8 mouse cellular contexts compared by ENCODE assay signal in the genomic region with DNA sequence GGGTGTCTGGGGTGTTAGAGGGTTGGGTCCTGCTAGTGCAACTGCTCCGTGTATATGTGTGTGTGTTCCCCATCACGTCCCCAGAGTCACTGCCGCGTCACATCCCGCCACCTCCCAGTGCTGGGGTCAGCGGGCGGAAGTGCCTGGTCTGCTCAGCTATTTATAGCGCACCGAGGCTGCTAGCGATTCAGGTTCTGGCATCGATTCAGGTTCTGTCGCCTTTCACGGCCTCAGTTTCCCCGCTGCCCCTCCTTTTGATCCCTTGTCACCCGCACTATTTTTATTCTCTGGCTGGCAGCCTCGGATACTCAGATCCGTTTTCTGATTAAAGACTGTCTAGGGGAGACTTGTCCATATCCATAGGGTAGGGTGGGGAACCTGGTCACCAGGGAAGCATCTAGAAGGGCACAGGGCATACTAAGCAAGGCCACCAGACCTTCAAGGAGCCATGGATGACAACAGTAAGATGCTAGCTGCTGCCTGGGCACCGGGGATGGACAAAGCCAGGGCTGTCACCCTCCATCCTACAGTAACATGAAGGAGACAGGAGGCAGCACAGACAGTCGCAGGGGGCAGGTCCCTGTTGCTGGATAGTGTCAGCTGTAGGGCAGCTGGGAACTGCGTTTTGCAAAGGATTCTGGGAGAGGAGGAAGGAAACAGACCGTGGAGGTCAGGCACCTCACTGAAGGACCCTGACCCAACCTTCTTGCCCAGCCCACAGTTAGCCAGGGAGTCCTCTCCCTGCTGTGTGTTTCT. TPM values are rescaled to one million over a fixed set of nuclear protein-coding genes. Genes with fewer than 3 reads are reported as not detected.
DNase-seq lines count a peak whose midpoint lies in the region; ATAC-seq and TF ChIP-seq lines count a peak whose summit lies in the region.

No protein-coding gene starts in this region.

- H3K9me3 ChIP-seq in embryonic facial prominence, embryonic 10.5 days = no peaks in the 10 kb centered on the region
- no peaks in the 10 kb centered on the region for H3K9me3 ChIP-seq in hindbrain, embryonic 10.5 days
- H3K9me3 ChIP-seq in liver, embryonic 15.5 days (replicated peaks) = no peaks in the 10 kb centered on the region

- ATAC-seq in liver, embryonic 15.5 days (ENCODE audit: insufficient read depth) = no peak

- peaks cover 69% of the 10 kb centered on the region for H3K4me1 ChIP-seq in embryonic facial prominence, embryonic 10.5 days
- peaks cover 70% of the 10 kb centered on the region for H3K4me1 ChIP-seq in hindbrain, embryonic 10.5 days (replicated peaks)
- H3K4me1 ChIP-seq in liver, embryonic 15.5 days (replicated peaks) = peaks cover 35% of the 10 kb centered on the region
- H3K4me1 ChIP-seq in spleen, adult 2 months (ENCODE audit: control insufficient read depth, insufficient read depth, insufficient read length) = peaks cover 30% of the 10 kb centered on the region

- H3K36me3 ChIP-seq in C2C12 (ENCODE audit: control insufficient read depth, insufficient read depth) = no peaks in the 10 kb centered on the region
- no peaks in the 10 kb centered on the region for H3K36me3 ChIP-seq in embryonic facial prominence, embryonic 10.5 days (replicated peaks)
- no peaks in the 10 kb centered on the region for H3K36me3 ChIP-seq in hindbrain, embryonic 10.5 days
- no peaks in the 10 kb centered on the region for H3K36me3 ChIP-seq in liver, embryonic 15.5 days (replicated peaks)
- H3K36me3 ChIP-seq in spleen, adult 2 months (ENCODE audit: control insufficient read depth, insufficient read depth, low read length) = no peaks in the 10 kb centered on the region

- H3K9ac ChIP-seq in liver, embryonic 15.5 days = no peak overlapping the region

- no peaks in the 10 kb centered on the region for H3K79me3 ChIP-seq in C2C12 (ENCODE audit: low read depth)

- peak overlapping the region; percentile 44 for H3K4me2 ChIP-seq in liver, embryonic 15.5 days

- no peak overlapping the region for H3K4me3 ChIP-seq in C2C12 (ENCODE audit: insufficient read depth, poor library complexity, severe bottlenecking)
- H3K4me3 ChIP-seq in embryonic facial prominence, embryonic 10.5 days = peak overlapping the region; percentile 43
- peak overlapping the region; percentile 33 for H3K4me3 ChIP-seq in hindbrain, embryonic 10.5 days
- H3K4me3 ChIP-seq in liver, embryonic 15.5 days (replicated peaks) = no peak overlapping the region
- H3K4me3 ChIP-seq in spleen, adult 2 months (ENCODE audit: extremely low read depth, insufficient read depth, insufficient read length) = peak overlapping the region; percentile 31; the same call in 1 of the 2 replicates

- TF ChIP-seq POLR2A in spleen, adult 2 months (IDR thresholded peaks at IDR 0.05; ENCODE audit: low read depth, low read length) = no peak

- H3K79me2 ChIP-seq in C2C12 (ENCODE audit: control insufficient read depth, insufficient read depth) = no peaks in the 10 kb centered on the region

- TF ChIP-seq CTCF in C2C12 (IDR thresholded peaks at IDR 0.05; ENCODE audit: control insufficient read depth, insufficient read depth, insufficient read length) = no peak
- no peak for TF ChIP-seq CTCF in spleen, adult 2 months (IDR thresholded peaks at IDR 0.05; ENCODE audit: extremely low read depth, insufficient read depth, insufficient read length, insufficient replicate concordance)

- DNase-seq in cerebellum, adult 18-20 months = peak; percentile 50 to 51
- no peak for DNase-seq in cerebellum, adult 11 months
- DNase-seq in embryonic facial prominence, embryonic 10.5 days (ENCODE audit: low spot score) = peak; percentile 67
- no peak for DNase-seq in hindbrain, embryonic 10.5 days (ENCODE audit: low spot score)
- peak; percentile 47 to 56 for DNase-seq in spleen, adult 2 months (ENCODE audit: low read depth in 1 of 2, low spot score in 2 of 2)
- no peak for DNase-seq in ovary, postnatal 36 days (ENCODE audit: low spot score)

- H3K27ac ChIP-seq in embryonic facial prominence, embryonic 10.5 days (replicated peaks) = no peak overlapping the region
- H3K27ac ChIP-seq in hindbrain, embryonic 10.5 days = peak overlapping the region; percentile 68
- no peak overlapping the region for H3K27ac ChIP-seq in liver, embryonic 15.5 days (replicated peaks)
- H3K27ac ChIP-seq in spleen, adult 2 months (ENCODE audit: insufficient read depth, low read length) = no peak overlapping the region

- H3K27me3 ChIP-seq in C2C12 (ENCODE audit: control insufficient read depth, insufficient read depth, insufficient read length) = no peaks in the 10 kb centered on the region
- H3K27me3 ChIP-seq in embryonic facial prominence, embryonic 10.5 days (replicated peaks; ENCODE audit: low read depth, poor library complexity, severe bottlenecking) = peaks cover 82% of the 10 kb centered on the region
- H3K27me3 ChIP-seq in hindbrain, embryonic 10.5 days (ENCODE audit: insufficient read depth, poor library complexity, severe bottlenecking) = peaks cover 87% of the 10 kb centered on the region
- peaks cover 65% of the 10 kb centered on the region for H3K27me3 ChIP-seq in liver, embryonic 15.5 days
- H3K27me3 ChIP-seq in spleen, adult 2 months (ENCODE audit: control insufficient read depth, insufficient read depth, low read length) = no peaks in the 10 kb centered on the region

- WGBS in embryonic facial prominence, embryonic 10.5 days = 4% methylated on average over 21 of the region's 21 CpGs
- 2% methylated on average over 21 of the region's 21 CpGs for WGBS in hindbrain, embryonic 10.5 days
- 1% methylated on average over 21 of the region's 21 CpGs for WGBS in liver, embryonic 15.5 days (ENCODE audit: insufficient replicate concordance)
- WGBS in spleen, adult 2 months = under 1% methylated on average over 21 of the region's 21 CpGs

- H3ac ChIP-seq in C2C12 (ENCODE audit: control insufficient read depth, insufficient read length, low read depth) = peak overlapping the region; percentile 42

TF ChIP-seq in C2C12, 6 proteins besides CTCF, POLR2A, EP300 and RAD21:
- no peak for TF ChIP-seq MAX (IDR thresholded peaks at IDR 0.05)
TF ChIP-seq in C2C12: peak in this region for 0.

RNA-seq across cellular contexts. Expression of a gene that starts 3.2 kb away (rescaled TPM):
- 1.5 TPM for polyA plus RNA-seq in C2C12 (2012; fragmentation: generic; extraction: Trizol)
- 2.2 TPM in 2 replicates for polyA plus RNA-seq in embryonic facial prominence, embryonic 10.5 days (2016; fragmentation: Nextera tagmentation; extraction: Ambion mirVana)
- 4.4 and 8.4 TPM in 2 replicates for polyA plus RNA-seq in hindbrain, embryonic 10.5 days (2016; fragmentation: Nextera tagmentation; extraction: Ambion mirVana)
- polyA plus RNA-seq in liver, embryonic 15.5 days (2015; fragmentation: Nextera tagmentation; extraction: Ambion mirVana) = 0.16 and 0.20 TPM in 2 replicates
- 0.47 and 0.54 TPM in 2 replicates for polyA plus RNA-seq in spleen, adult 2 months (2012; rRNA removed)

RNA-seq across cellular contexts. Expression of a gene that starts 7.7 kb away (rescaled TPM):
- 1.2 TPM for polyA plus RNA-seq in C2C12 (2012; fragmentation: generic; extraction: Trizol)
- polyA plus RNA-seq in embryonic facial prominence, embryonic 10.5 days (2016; fragmentation: Nextera tagmentation; extraction: Ambion mirVana) = 3.6 and 4.0 TPM in 2 replicates
- polyA plus RNA-seq in hindbrain, embryonic 10.5 days (2016; fragmentation: Nextera tagmentation; extraction: Ambion mirVana) = 3.2 and 3.6 TPM in 2 replicates
- 6.4 and 6.9 TPM in 2 replicates for polyA plus RNA-seq in liver, embryonic 15.5 days (2015; fragmentation: Nextera tagmentation; extraction: Ambion mirVana)
- polyA plus RNA-seq in spleen, adult 2 months (2012; rRNA removed) = 62.6 and 81.5 TPM in 2 replicates

RNA-seq across cellular contexts. Expression of a gene that starts 20.6 kb away (rescaled TPM):
- 0.14 TPM for polyA plus RNA-seq in C2C12 (2012; fragmentation: generic; extraction: Trizol)
- 0.55 TPM in 1 of 2 replicates, not detected in the other for polyA plus RNA-seq in embryonic facial prominence, embryonic 10.5 days (2016; fragmentation: Nextera tagmentation; extraction: Ambion mirVana)
- polyA plus RNA-seq in hindbrain, embryonic 10.5 days (2016; fragmentation: Nextera tagmentation; extraction: Ambion mirVana) = 0.37 and 0.58 TPM in 2 replicates
- polyA plus RNA-seq in liver, embryonic 15.5 days (2015; fragmentation: Nextera tagmentation; extraction: Ambion mirVana) = 2.2 and 3.0 TPM in 2 replicates
- polyA plus RNA-seq in spleen, adult 2 months (2012; rRNA removed) = 52.4 and 70.9 TPM in 2 replicates

RNA-seq across cellular contexts. Expression of a gene that starts 33.2 kb away (rescaled TPM):
- polyA plus RNA-seq in C2C12 (2012; fragmentation: generic; extraction: Trizol) = 0.02 TPM
- polyA plus RNA-seq in embryonic facial prominence, embryonic 10.5 days (2016; fragmentation: Nextera tagmentation; extraction: Ambion mirVana) = 0.54 and 0.72 TPM in 2 replicates
- polyA plus RNA-seq in hindbrain, embryonic 10.5 days (2016; fragmentation: Nextera tagmentation; extraction: Ambion mirVana) = 0.64 and 1.0 TPM in 2 replicates
- polyA plus RNA-seq in liver, embryonic 15.5 days (2015; fragmentation: Nextera tagmentation; extraction: Ambion mirVana) = 4.1 and 5.2 TPM in 2 replicates
- polyA plus RNA-seq in spleen, adult 2 months (2012; rRNA removed) = 5.2 and 5.6 TPM in 2 replicates

RNA-seq across cellular contexts. Expression of a gene that starts 57.1 kb away (rescaled TPM):
- not detected for polyA plus RNA-seq in C2C12 (2012; fragmentation: generic; extraction: Trizol)
- polyA plus RNA-seq in embryonic facial prominence, embryonic 10.5 days (2016; fragmentation: Nextera tagmentation; extraction: Ambion mirVana) = 6.0 and 7.9 TPM in 2 replicates
- 16.7 and 26.9 TPM in 2 replicates for polyA plus RNA-seq in hindbrain, embryonic 10.5 days (2016; fragmentation: Nextera tagmentation; extraction: Ambion mirVana)
- 23.0 and 25.0 TPM in 2 replicates for polyA plus RNA-seq in liver, embryonic 15.5 days (2015; fragmentation: Nextera tagmentation; extraction: Ambion mirVana)
- 247 and 301 TPM in 2 replicates for polyA plus RNA-seq in spleen, adult 2 months (2012; rRNA removed)

Comparison
In these comparisons a context has a peak if more than half of its experiments do, and no peak if none do; other contexts are left out.
1. DNase-seq: peak in cerebellum, adult 18-20 months (2 of 2), embryonic facial prominence, embryonic 10.5 days (single experiment) and spleen, adult 2 months (2 of 2); none in cerebellum, adult 11 months (single experiment), hindbrain, embryonic 10.5 days (single experiment) and ovary, postnatal 36 days (single experiment).
2. H3K4me3 ChIP-seq: peak in embryonic facial prominence, embryonic 10.5 days (single experiment), hindbrain, embryonic 10.5 days (single experiment) and spleen, adult 2 months (single experiment); none in C2C12 (single experiment) and liver, embryonic 15.5 days (single experiment).
3. RNA of a gene that starts 20.6 kb away (polyA plus RNA-seq): 52.4 to 70.9 TPM in spleen, adult 2 months; 2.2 to 3.0 TPM in liver, embryonic 15.5 days, 0.37 to 0.58 TPM in hindbrain, embryonic 10.5 days, 0.55 TPM in embryonic facial prominence, embryonic 10.5 days and 0.14 TPM in C2C12 (single experiment); every median in the first group is over 10 times any median in the second.